Mouse (Mus musculus): ENCODE results near the gene Uevld. TPM values are rescaled to one million over a fixed set of nuclear protein-coding genes. Genes with fewer than 3 reads are reported as not detected.

The Uevld gene
- polyA plus RNA-seq (2014; fragmentation: Illumina TruSeq; extraction: RNeasy Lipid Tissue Mini Kit (QIAGEN cat#74804); ENCODE audit: low read depth, low replicate concordance): 6.5 TPM

DNA sequence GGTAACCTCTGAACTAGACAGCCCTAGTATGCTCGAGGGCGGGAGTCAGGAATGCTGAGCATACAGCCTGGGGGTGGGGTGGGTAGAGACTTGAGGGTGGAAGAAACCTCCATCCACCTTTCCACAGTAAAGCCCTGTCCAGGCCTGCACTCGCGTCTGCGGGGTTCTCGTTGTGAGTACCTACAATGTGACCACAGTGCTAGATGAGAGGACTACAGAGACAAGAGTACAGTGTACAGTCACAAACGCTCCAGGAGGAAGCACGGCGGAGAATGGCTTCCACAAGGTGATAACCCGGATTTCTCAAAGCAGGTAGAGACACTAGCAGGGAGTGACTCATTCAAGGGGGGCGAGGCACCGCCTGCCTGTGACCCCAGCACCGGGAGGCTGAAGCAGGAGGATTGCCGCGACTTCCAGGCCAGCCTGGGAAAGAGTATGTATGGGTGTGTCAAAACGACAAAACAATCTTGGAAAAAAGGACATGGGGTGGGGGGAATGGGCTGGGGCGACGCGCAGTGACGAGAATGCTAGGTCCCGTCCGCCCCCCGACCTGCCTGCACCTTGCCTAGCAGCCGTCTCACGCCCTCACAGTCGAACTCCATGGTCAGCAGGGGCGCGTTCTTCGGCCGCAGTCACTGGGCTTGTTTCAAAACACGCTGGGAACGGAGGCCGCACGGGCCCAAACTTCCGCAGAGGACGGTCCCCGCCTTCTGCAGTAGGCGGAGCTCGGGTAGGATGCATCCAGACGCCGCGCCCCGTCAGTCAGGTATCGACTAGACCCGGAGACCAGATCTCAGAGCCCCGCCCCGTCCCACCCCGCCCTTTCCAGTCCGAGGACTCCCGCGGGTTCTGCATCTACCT, at the start of gene Uevld:
Uevld (minus strand) TSS at position 697 of the 861 bp plus-strand sequence.

DNA sequence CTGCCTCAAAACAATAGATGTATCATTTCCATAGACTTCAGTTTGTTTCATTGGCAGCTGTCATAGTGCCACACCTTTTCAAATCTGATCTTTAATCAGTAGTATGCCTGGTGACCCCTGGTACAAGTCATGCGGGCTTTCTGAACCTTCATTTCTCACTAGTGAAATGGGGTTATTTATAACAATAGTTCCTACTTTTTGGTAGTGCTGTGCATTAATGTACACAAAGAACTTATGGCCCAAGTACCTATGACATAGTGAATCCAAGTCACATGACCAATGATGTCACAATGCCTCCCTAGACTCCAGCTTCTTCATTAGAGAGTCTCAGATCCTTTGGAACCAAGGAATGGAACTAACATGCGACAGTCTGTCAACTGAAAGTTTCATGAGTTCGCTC, 25.0 kb upstream of the Uevld start, which contains the start of gene Gm9999:
Gm9999 (plus strand) TSS at position 301 of the 400 bp plus-strand sequence.

DNA sequence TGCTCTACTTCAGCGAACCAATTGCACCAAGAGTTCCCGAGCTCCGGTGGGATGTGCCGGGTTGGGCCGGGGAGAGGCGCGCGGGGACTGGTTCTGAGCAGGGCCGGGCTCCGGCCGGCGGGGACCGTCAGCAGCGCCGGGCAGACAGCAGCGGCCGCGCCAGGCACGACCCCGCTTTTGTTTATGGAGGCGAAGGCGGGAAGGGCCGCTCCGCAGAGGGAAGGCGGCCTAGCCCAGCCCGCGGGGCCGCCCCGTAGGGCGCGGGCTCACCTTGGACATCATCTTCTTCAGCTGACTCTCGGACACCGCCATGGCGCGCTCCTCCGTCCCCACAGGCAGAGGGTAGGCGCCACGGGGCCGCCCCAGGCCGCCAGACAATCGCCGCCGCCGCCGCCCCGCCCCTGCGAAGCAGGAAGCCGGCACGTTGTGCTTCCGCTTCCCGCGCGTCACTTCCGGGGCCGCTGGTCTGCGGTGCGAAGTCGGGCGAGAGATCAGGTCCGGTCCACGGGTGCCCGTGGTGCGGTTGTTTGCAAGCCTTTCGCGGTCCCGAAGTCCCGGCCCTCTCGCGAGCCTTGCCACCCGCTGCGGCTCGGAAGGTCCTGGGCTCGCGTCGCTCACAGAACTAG, 38.7 kb downstream of the Uevld start, which contains the start of gene Tsg101:
Tsg101 (minus strand) TSS at position 419 of the 626 bp plus-strand sequence.

Other genes starting within 250 kb of the Uevld start
- 3.7 TPM for gene Saal1, start 247.8 kb downstream of the Uevld start, polyA plus RNA-seq (2014; fragmentation: Illumina TruSeq; extraction: RNeasy Lipid Tissue Mini Kit (QIAGEN cat#74804); ENCODE audit: low read depth, low replicate concordance)
- not detected for gene Saa3, start 242.8 kb downstream of the Uevld start, polyA plus RNA-seq (2014; fragmentation: Illumina TruSeq; extraction: RNeasy Lipid Tissue Mini Kit (QIAGEN cat#74804); ENCODE audit: low read depth, low replicate concordance)
- gene Saa4, start 225.9 kb downstream of the Uevld start, polyA plus RNA-seq (2014; fragmentation: Illumina TruSeq; extraction: RNeasy Lipid Tissue Mini Kit (QIAGEN cat#74804); ENCODE audit: low read depth, low replicate concordance): not detected
- not detected for gene Saa1, start 215.5 kb downstream of the Uevld start, polyA plus RNA-seq (2014; fragmentation: Illumina TruSeq; extraction: RNeasy Lipid Tissue Mini Kit (QIAGEN cat#74804); ENCODE audit: low read depth, low replicate concordance)
- not detected for gene Saa2, start 206.7 kb downstream of the Uevld start, polyA plus RNA-seq (2014; fragmentation: Illumina TruSeq; extraction: RNeasy Lipid Tissue Mini Kit (QIAGEN cat#74804); ENCODE audit: low read depth, low replicate concordance)
- 10.8 TPM for gene Hps5, start 162.5 kb downstream of the Uevld start, polyA plus RNA-seq (2014; fragmentation: Illumina TruSeq; extraction: RNeasy Lipid Tissue Mini Kit (QIAGEN cat#74804); ENCODE audit: low read depth, low replicate concordance)
- gene Gtf2h1, start 162.4 kb downstream of the Uevld start, polyA plus RNA-seq (2014; fragmentation: Illumina TruSeq; extraction: RNeasy Lipid Tissue Mini Kit (QIAGEN cat#74804); ENCODE audit: low read depth, low replicate concordance): 17.5 TPM
- gene Ldha, start 117.1 kb downstream of the Uevld start, polyA plus RNA-seq (2014; fragmentation: Illumina TruSeq; extraction: RNeasy Lipid Tissue Mini Kit (QIAGEN cat#74804); ENCODE audit: low read depth, low replicate concordance): 788 TPM
- not detected for gene Ldhc, start 97.3 kb downstream of the Uevld start, polyA plus RNA-seq (2014; fragmentation: Illumina TruSeq; extraction: RNeasy Lipid Tissue Mini Kit (QIAGEN cat#74804); ENCODE audit: low read depth, low replicate concordance)
- gene Tsg101, start 38.6 kb downstream of the Uevld start, polyA plus RNA-seq (2014; fragmentation: Illumina TruSeq; extraction: RNeasy Lipid Tissue Mini Kit (QIAGEN cat#74804); ENCODE audit: low read depth, low replicate concordance): 83.4 TPM
- not detected for gene Gm9999, start 25.1 kb upstream of the Uevld start, polyA plus RNA-seq (2014; fragmentation: Illumina TruSeq; extraction: RNeasy Lipid Tissue Mini Kit (QIAGEN cat#74804); ENCODE audit: low read depth, low replicate concordance)
- gene Spty2d1, start 49.9 kb upstream of the Uevld start, polyA plus RNA-seq (2014; fragmentation: Illumina TruSeq; extraction: RNeasy Lipid Tissue Mini Kit (QIAGEN cat#74804); ENCODE audit: low read depth, low replicate concordance): 6.7 TPM
- gene Tmem86a, start 92.1 kb upstream of the Uevld start, polyA plus RNA-seq (2014; fragmentation: Illumina TruSeq; extraction: RNeasy Lipid Tissue Mini Kit (QIAGEN cat#74804); ENCODE audit: low read depth, low replicate concordance): 23.6 TPM
- not detected for gene Ptpn5, start 175.2 kb upstream of the Uevld start, polyA plus RNA-seq (2014; fragmentation: Illumina TruSeq; extraction: RNeasy Lipid Tissue Mini Kit (QIAGEN cat#74804); ENCODE audit: low read depth, low replicate concordance)
- not detected for gene Mrgpra6, start 246.4 kb upstream of the Uevld start, polyA plus RNA-seq (2014; fragmentation: Illumina TruSeq; extraction: RNeasy Lipid Tissue Mini Kit (QIAGEN cat#74804); ENCODE audit: low read depth, low replicate concordance)